Mouse (Mus musculus) thymus, postnatal 4 days (tissue): ENCODE data around the gene Tstd3.

ENCODE experiments used
- DNase-seq: peaks from one replicate; pipeline ENCODE4 v3.0.0; 2021

Gene Tstd3

GRCm38 (mm10) chr4:21766863-21767304, at the start of gene Tstd3, which contains the start of gene Usp45:
Gene Tstd3, minus strand, starts transcription at chr4:21767212.
Gene Usp45, plus strand, starts transcription at chr4:21767156.
- DNase-seq, result peak; percentile 86

GRCm38 (mm10) chr4:21814029-21814428, 47.0 kb upstream of the Tstd3 start:
- peak; percentile 48 for DNase-seq

- no peak for DNase-seq
These were observed 45.6 kb upstream of the Tstd3 start for GRCm38 (mm10) chr4:21812635-21813034.

- no peak for DNase-seq
These were observed 43.6 kb upstream of the Tstd3 start for GRCm38 (mm10) chr4:21810608-21811007.

- DNase-seq, result no peak
These were observed 40.2 kb upstream of the Tstd3 start for GRCm38 (mm10) chr4:21807204-21807603.

GRCm38 (mm10) chr4:21801620-21802019, 34.6 kb upstream of the Tstd3 start:
- DNase-seq, result no peak

GRCm38 (mm10) chr4:21801013-21801412, 34.0 kb upstream of the Tstd3 start:
- no peak for DNase-seq

GRCm38 (mm10) chr4:21793631-21794030, 26.6 kb upstream of the Tstd3 start:
- DNase-seq, result no peak

- no peak for DNase-seq
These were observed 22.8 kb upstream of the Tstd3 start for GRCm38 (mm10) chr4:21789836-21790235.

- DNase-seq, result no peak
These were observed 21.9 kb upstream of the Tstd3 start for GRCm38 (mm10) chr4:21788903-21789302.

GRCm38 (mm10) chr4:21786268-21786667, 19.3 kb upstream of the Tstd3 start:
- DNase-seq, result no peak

- DNase-seq, result no peak
These were observed 14.1 kb upstream of the Tstd3 start for GRCm38 (mm10) chr4:21780816-21781726.

GRCm38 (mm10) chr4:21776946-21777265, 9.9 kb upstream of the Tstd3 start:
- DNase-seq, result no peak

- peak; percentile 96 for DNase-seq
These were observed 9.3 kb upstream of the Tstd3 start for GRCm38 (mm10) chr4:21776091-21776945.

GRCm38 (mm10) chr4:21772306-21772705, 5.3 kb upstream of the Tstd3 start:
- DNase-seq, result no peak

GRCm38 (mm10) chr4:21771064-21771463, 4.1 kb upstream of the Tstd3 start:
- no peak for DNase-seq

GRCm38 (mm10) chr4:21766171-21766862, 695 bp downstream of the Tstd3 start:
- DNase-seq, result no peak

- DNase-seq, result no peak
These were observed 3.2 kb downstream of the Tstd3 start for GRCm38 (mm10) chr4:21763827-21764226.

GRCm38 (mm10) chr4:21761416-21762160, 5.4 kb downstream of the Tstd3 start:
- no peak for DNase-seq

- DNase-seq, result peak; percentile 49
These were observed 8.2 kb downstream of the Tstd3 start for GRCm38 (mm10) chr4:21758860-21759259.

GRCm38 (mm10) chr4:21755123-21755789, 11.8 kb downstream of the Tstd3 start:
- no peak for DNase-seq

GRCm38 (mm10) chr4:21745723-21746122, 21.3 kb downstream of the Tstd3 start:
- no peak for DNase-seq
